Mouse (Mus musculus) limb, embryonic 12.5 days (tissue): ENCODE measurements at regions not wholly inside any gene's neighbourhood (a gene's known extent, or its start where the extent isn't known, plus 50 kb on each side); places are given as distances from the start of the nearest gene placed in this dataset.
A peak's percentile ranks its signal among the peaks of the same experiment; 100 is the strongest.

Experiments
- ATAC-seq: fragments of 200-750 bp; cut with Nextera tagmentation; 2 replicates; pipeline ENCODE4 v1.8.0; 2017; ENCODE audit warnings: low read depth, moderate TSS enrichment; ENCODE audit not compliant: insufficient number of reproducible peaks, insufficient read depth, low FRiP score, low TSS enrichment
- H3K27ac ChIP-seq: fragments of 300-500 bp; sonication (generic); 2 replicates; pipeline ENCODE4 v1.5.1; 2016; ENCODE audit warnings: mild to moderate bottlenecking, moderate library complexity
- H3K27me3 ChIP-seq: fragments of 300-500 bp; sonication (generic); 2 replicates; pipeline ENCODE4 v1.6.1; 2016; ENCODE audit warnings: mild to moderate bottlenecking, moderate library complexity
- H3K36me3 ChIP-seq: fragments of 300-500 bp; sonication (generic); 2 replicates; pipeline ENCODE4 v1.6.1; 2016; ENCODE audit warnings: mild to moderate bottlenecking, moderate library complexity
- H3K4me1 ChIP-seq: fragments of 300-500 bp; sonication (generic); replicated peaks from 2 replicates; pipeline ENCODE4 v1.6.1; 2016
- H3K4me2 ChIP-seq: fragments of 300-500 bp; sonication (generic); 2 replicates; pipeline ENCODE4 v1.6.1; 2016; ENCODE audit warnings: mild to moderate bottlenecking, moderate library complexity
- H3K4me3 ChIP-seq: fragments of 300-500 bp; sonication (generic); replicated peaks from 2 replicates; pipeline ENCODE4 v1.5.1; 2016; ENCODE audit warnings: mild to moderate bottlenecking
- H3K9ac ChIP-seq: fragments of 300-500 bp; sonication (generic); replicated peaks from 2 replicates; pipeline ENCODE4 v1.6.1; 2016; ENCODE audit warnings: mild to moderate bottlenecking, moderate library complexity
- H3K9me3 ChIP-seq: fragments of 300-500 bp; sonication (generic); 2 replicates; pipeline ENCODE4 v1.6.1; 2016; ENCODE audit warnings: mild to moderate bottlenecking, moderate library complexity
- WGBS: fragments of 180-500 bp; shearing (Covaris S2); methylation state at CpG from one replicate; pipeline ENCODE4 v1.1.7; 2016; 5-methylcytosine and 5-hydroxymethylcytosine counted together

DNA sequence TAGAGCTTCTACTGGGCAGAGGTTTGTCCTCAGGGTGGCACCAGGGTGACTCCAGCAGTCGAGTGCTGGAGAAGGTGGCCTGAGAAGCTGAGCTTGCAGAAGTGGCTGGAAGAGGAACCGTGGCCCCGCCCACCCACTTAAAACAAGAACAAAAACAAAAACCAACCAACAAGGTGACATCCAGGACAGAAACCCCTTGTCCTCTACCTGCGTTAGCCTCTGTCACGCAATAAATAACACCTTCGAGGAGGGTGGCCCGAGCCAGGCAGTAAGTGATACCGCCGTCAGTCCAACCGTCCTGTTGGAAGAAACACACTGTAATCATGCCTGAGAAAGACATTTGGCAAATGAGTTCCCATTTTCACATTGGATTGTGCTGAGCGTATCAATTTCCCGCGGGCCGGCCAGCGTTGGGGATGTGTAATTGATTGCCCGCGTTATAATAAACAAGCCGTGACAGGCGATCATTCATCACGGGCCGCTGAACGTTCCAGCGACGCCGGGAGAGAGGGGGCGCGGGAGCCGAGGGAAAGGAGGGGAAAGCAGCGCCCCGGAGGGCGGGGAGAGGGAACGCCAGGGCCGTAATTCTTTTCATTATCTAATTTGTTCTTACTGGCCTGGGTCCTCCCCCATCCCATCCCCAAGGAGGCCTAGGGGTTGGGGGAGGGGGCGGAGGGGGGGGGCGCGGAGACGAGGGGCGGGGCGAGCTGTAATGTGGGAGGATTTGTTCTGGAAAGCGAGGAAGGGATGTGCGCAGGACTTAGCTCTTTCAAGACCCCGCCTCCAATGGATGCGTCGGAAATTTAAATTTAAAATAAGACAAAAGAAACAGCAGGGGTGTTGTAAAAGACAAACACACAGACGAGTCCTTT is 135.6 kb downstream of the 2410131K14Rik start:
- no peaks in the 10 kb centered on the region for H3K9me3 ChIP-seq
- H3K4me2 ChIP-seq, result peak overlapping the region; percentile 85
- H3K27me3 ChIP-seq, result peaks cover 19% of the 10 kb centered on the region
- WGBS, result under 1% methylated on average over 43 of the region's 45 CpGs
- H3K27ac ChIP-seq, result peak overlapping the region; percentile 54; the same call in 1 of the 2 replicates
- peak overlapping the region; percentile 47 for H3K4me3 ChIP-seq
- no peaks in the 10 kb centered on the region for H3K36me3 ChIP-seq
- H3K9ac ChIP-seq, result peak overlapping the region; percentile 44
- peak; percentile 23; the same call in 1 of the 2 replicates for ATAC-seq
- H3K4me1 ChIP-seq, result peaks cover 20% of the 10 kb centered on the region

DNA sequence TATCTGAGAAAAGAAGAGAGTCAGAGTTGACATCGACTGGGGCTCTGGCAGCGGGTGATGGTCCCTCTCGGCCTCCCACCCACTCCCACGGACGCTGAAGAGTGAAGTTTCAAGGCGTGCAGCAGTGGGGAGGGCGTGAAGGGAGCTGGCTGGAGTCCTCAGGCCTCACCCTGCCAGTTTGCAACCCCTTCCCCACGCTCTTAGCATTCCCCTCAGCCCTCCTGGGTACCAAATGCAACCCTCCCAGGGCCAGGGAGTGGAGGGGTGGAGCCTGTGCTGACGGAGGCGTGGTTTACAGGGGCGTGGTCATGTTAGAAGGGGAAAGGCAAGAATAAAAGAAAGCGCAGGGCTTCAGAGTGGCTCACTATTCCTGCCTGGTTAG is 136.3 kb downstream of the 2410131K14Rik start:
- ATAC-seq, result peak; percentile 53
- peaks cover 20% of the 10 kb centered on the region for H3K4me1 ChIP-seq
- H3K4me3 ChIP-seq, result peak overlapping the region; percentile 47
- H3K9me3 ChIP-seq, result no peaks in the 10 kb centered on the region
- peaks cover 19% of the 10 kb centered on the region for H3K27me3 ChIP-seq
- H3K27ac ChIP-seq, result 0 out of 2 replicates have a peak overlapping the region, but pooled peaks have one; percentile 35
- WGBS, result 2% methylated on average over 12 of the region's 12 CpGs
- H3K9ac ChIP-seq, result peak overlapping the region; percentile 44
- H3K36me3 ChIP-seq, result no peaks in the 10 kb centered on the region
- peak overlapping the region; percentile 85 for H3K4me2 ChIP-seq

DNA sequence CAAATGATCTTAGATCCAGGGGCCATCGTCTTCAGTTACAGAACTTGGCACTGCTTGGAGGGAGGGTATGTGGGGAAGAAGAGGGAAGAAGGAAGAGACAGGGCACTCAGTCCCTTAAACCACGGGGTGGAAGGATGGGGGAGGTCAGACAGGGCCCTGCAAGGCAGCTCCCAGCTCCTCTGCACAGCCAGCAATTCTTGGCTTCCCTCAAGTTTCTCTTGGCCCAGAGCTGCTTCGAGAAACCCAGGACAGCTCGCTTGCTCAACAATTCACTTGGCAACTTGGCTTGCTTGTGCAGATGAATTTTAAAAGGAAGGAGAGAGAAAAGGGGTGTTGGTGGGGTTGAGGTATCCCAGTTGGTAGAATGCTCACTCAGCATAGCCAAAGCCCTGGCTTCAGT is 141.1 kb downstream of the 2410131K14Rik start:
- no peak overlapping the region for H3K4me2 ChIP-seq
- 84% methylated on average over 4 of the region's 4 CpGs for WGBS
- no peak for ATAC-seq
- no peak overlapping the region for H3K4me3 ChIP-seq
- H3K9ac ChIP-seq, result no peak overlapping the region
- H3K27ac ChIP-seq, result no peak overlapping the region
- H3K27me3 ChIP-seq, result no peaks in the 10 kb centered on the region
- peaks cover 13% of the 10 kb centered on the region; the same call in 1 of the 2 replicates for H3K4me1 ChIP-seq
- no peaks in the 10 kb centered on the region for H3K36me3 ChIP-seq
- H3K9me3 ChIP-seq, result peaks cover 19% of the 10 kb centered on the region

DNA sequence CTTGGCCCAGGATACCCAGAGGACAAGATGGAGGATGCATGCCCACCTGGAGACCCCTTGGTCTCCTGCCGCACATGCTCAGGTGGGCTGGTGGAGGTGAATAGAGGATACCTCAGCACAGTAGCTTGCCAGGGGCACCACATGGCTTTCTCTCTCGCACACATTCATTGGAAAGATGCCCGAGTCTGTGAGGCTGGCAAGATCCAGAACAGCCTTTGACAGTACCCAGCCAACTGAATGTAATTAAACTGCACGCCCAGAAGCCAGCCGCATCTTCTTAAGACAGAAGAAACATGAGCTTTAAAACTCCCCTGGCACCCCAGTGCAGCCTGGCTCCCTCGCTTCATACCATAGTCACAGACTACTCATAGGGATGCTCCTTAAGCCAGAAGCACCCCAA is 143.4 kb downstream of the 2410131K14Rik start:
- H3K36me3 ChIP-seq, result no peaks in the 10 kb centered on the region
- H3K27me3 ChIP-seq, result no peaks in the 10 kb centered on the region
- H3K4me2 ChIP-seq, result no peak overlapping the region
- H3K4me3 ChIP-seq, result no peak overlapping the region
- ATAC-seq, result no peak
- H3K9me3 ChIP-seq, result peaks cover 19% of the 10 kb centered on the region
- H3K27ac ChIP-seq, result no peak overlapping the region
- H3K9ac ChIP-seq, result no peak overlapping the region
- WGBS, result 92% methylated on average over 6 of the region's 6 CpGs
- 0 out of 2 replicates have a peak, but pooled peaks cover 10% of the 10 kb centered on the region for H3K4me1 ChIP-seq

DNA sequence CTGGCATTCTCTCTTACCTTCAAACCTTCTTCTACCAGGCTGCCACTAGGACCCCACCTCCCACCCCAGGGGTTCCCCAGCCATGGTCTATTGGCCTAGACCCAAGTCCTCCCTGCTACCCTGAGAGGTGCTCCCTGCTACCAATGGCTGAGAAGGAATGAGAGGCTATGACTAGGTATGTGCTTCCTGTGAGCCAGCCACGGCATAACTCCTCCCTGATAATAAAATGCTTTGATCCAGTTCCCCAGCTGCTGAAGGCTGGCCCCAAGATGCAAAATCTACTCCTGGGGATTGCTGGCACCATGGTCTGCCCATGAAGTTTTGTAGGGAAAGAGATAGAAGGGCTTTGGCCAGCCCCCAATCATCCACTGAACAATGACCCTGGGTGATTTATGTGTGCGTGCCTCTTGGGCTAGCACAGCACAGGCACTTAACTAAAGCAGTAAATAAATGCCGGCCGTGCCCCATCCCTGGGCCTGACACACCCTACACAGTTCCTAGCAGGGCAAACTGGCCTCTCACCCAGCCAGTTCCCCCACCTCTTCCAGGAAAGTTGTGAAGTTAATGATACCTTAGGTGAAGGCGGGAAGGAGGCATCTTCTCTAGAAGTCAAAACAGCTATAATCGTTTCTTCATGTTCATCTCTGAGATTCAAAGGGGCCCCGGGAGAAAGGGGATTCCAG is 145.8 kb downstream of the 2410131K14Rik start:
- Histone ChIP-seq H3K9ac (no peak overlapping the region), H3K9me3 (peaks cover 19% of the 10 kb centered on the region), H3K4me1 (peaks cover 4% of the 10 kb centered on the region; the same call in 1 of the 2 replicates), H3K4me3 (no peak overlapping the region), H3K27ac (no peak overlapping the region), H3K27me3 (peaks cover 7% of the 10 kb centered on the region), H3K36me3 (no peaks in the 10 kb centered on the region), H3K4me2 (no peak overlapping the region)
- WGBS, result 59% methylated on average over 7 of the region's 7 CpGs
- ATAC-seq, result no peak

DNA sequence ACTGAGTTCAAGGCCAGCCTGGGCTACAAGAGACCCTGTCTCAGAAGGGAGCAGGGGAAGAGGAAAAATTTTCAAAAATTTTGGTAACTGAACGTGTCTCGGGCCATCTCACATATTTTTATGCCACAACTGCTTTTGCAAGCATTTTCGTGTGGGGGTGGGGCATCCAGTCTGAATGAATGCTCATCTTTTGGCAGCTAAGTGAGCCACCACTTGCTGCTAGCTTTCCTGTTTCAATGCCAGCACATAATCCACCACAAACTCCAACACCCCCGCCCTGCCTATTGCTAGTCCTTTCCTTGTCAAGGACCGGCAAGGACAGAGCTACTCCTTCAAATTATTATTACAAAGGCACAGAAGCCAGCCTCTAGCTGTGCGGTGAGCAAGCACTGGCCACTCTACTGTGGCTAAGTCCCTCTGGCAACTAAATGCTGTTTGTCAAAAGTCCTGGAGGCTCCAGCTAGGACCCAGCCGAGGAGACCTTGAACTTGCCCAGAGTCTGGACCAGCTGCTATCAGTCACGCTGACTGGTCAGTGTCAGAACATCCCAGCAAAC is 148.0 kb downstream of the 2410131K14Rik start:
- ATAC-seq, result no peak
- peaks cover 19% of the 10 kb centered on the region for H3K9me3 ChIP-seq
- H3K4me3 ChIP-seq, result no peak overlapping the region
- no peak overlapping the region for H3K9ac ChIP-seq
- no peak overlapping the region for H3K4me2 ChIP-seq
- H3K4me1 ChIP-seq, result peaks cover 11% of the 10 kb centered on the region
- no peaks in the 10 kb centered on the region for H3K36me3 ChIP-seq
- H3K27me3 ChIP-seq, result peaks cover 28% of the 10 kb centered on the region
- 82% methylated on average over 8 of the region's 8 CpGs for WGBS
- no peak overlapping the region for H3K27ac ChIP-seq

DNA sequence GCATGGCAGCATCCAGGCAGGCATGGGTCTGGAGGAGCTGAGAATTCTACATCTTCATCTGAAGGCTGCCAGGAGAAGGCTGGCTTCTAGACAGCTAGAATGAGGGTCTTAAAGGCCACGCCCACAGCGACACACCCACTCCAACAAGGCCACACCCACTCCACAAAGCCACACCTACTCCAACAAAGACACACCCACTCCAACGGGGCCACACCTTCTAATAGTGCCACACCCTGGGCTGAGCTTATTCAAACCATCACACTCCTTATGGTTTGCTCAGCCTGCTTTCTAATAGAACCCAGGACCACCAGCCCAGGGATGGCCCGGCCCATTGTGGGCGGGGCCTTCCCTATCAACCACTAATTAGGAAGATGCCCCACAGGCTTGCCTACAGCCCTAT is 149.0 kb downstream of the 2410131K14Rik start:
- Histone ChIP-seq H3K27ac (no peak overlapping the region), H3K4me2 (no peak overlapping the region), H3K27me3 (peaks cover 28% of the 10 kb centered on the region), H3K9me3 (peaks cover 17% of the 10 kb centered on the region), H3K36me3 (no peaks in the 10 kb centered on the region), H3K4me3 (no peak overlapping the region), H3K9ac (no peak overlapping the region), H3K4me1 (peaks cover 11% of the 10 kb centered on the region)
- 56% methylated on average over 5 of the region's 5 CpGs for WGBS
- ATAC-seq, result no peak

DNA sequence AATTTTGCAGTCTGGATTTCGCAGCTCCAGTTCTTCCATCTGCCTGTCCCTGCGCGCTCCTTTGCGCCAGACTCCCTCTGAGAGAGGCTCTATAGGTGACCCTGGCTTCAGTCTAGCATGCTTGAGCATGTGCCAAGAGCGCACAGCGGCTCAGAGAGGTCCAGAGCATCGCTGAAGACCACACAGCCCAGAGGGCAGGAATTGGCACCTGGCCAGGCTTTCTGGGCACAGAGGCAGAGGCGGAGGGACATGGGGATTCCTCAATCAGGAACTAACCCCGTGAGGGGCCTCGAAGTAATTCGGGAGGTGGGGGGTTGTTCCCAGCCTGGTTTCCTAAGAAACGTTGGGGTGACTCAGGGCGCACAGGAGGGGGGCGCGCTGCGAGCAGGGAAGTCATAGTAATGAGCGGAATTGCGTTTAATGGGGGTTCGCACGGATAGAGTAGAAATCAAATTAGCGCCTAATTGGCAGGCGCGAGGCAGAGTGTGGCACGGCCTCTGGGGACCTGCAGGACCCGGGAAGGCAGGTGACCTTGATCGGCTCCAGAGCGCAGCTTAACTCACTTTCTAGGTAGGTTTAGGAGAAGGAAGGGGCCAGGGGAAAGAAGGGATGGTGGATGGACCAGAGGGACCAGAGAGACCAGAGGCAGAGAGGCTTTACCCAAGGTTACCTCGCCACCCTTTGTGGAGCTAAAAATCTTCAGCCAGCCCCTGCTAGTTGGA is 151.1 kb downstream of the 2410131K14Rik start:
- Histone ChIP-seq H3K4me1 (peaks cover 11% of the 10 kb centered on the region), H3K27me3 (peaks cover 33% of the 10 kb centered on the region), H3K9me3 (no peaks in the 10 kb centered on the region), H3K27ac (no peak overlapping the region), H3K4me3 (peak overlapping the region; percentile 14), H3K9ac (0 out of 2 replicates have a peak overlapping the region, but pooled peaks have one; percentile 8), H3K36me3 (no peaks in the 10 kb centered on the region), H3K4me2 (peak overlapping the region; percentile 48)
- 8% methylated on average over 28 of the region's 28 CpGs for WGBS
- ATAC-seq, result peak; percentile 40; the same call in 1 of the 2 replicates

DNA sequence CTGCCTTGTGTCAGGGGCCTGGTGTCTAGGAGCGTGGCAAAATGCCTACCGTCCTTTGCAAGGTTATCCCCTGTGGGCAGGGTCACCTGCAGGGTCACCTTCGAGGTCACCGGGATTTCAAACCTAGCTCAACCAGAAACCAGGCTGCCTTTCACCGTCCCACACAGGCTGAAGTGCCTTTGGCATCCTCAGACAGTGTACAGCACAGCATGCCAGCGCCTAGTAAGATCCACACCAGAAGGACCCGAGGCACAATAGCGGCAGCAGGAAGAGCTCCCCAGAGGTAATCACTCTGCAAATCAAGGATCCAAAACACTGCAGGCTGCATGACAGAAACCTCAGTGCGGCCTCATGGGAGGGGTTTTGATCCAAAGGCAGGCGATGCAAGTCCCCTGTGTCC is 155.9 kb downstream of the 2410131K14Rik start:
- no peak overlapping the region for H3K27ac ChIP-seq
- 55% methylated on average over 10 of the region's 10 CpGs for WGBS
- peaks cover 9% of the 10 kb centered on the region for H3K4me1 ChIP-seq
- H3K4me2 ChIP-seq, result no peak overlapping the region
- H3K4me3 ChIP-seq, result no peak overlapping the region
- no peak overlapping the region for H3K9ac ChIP-seq
- peaks cover 30% of the 10 kb centered on the region for H3K27me3 ChIP-seq
- peaks cover 9% of the 10 kb centered on the region for H3K9me3 ChIP-seq
- ATAC-seq, result no peak
- H3K36me3 ChIP-seq, result no peaks in the 10 kb centered on the region

DNA sequence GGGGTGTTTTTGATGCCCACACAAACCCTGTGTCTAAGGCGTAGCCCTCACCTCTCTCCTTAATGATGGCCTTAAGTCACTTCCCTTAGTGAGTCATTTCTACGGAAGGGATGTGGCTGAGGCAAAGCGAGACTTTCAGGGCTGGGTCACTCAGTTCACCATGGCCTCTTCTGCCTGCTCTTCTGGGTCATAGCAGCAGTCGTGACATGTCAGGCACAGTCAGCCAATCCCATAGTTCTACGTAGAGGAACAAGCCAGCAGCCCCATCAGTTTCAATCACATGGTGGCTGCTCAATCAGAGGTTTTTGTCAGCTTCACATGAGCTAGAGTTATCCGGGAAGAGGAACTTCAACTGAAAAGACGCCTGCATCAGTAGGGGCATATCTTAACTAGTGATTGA is 156.1 kb upstream of the Med13l start:
- no peak overlapping the region for H3K4me3 ChIP-seq
- H3K27me3 ChIP-seq, result peaks cover 10% of the 10 kb centered on the region; the same call in 1 of the 2 replicates
- peaks cover 13% of the 10 kb centered on the region for H3K9me3 ChIP-seq
- H3K4me1 ChIP-seq, result peaks cover 5% of the 10 kb centered on the region
- no peak for ATAC-seq
- H3K9ac ChIP-seq, result no peak overlapping the region
- no peak overlapping the region for H3K27ac ChIP-seq
- H3K36me3 ChIP-seq, result no peaks in the 10 kb centered on the region
- WGBS, result 69% methylated on average over 7 of the region's 7 CpGs
- H3K4me2 ChIP-seq, result no peak overlapping the region
